Mouse (Mus musculus) heart, adult 2 months (tissue): ENCODE data around the gene Apoa4. TPM values are rescaled to one million over a fixed set of nuclear protein-coding genes. Genes with fewer than 3 reads are reported as not detected.

ENCODE experiments used
- DNase-seq, 2 experiments: peaks; one replicate each; pipeline ENCODE4 v3.0.0; 2021
- H3K27ac ChIP-seq: fragments of 200-600 bp; 2 replicates; pipeline ENCODE4 v1.8.1; 2022
- H3K27me3 ChIP-seq: fragments of 200-500 bp; 2 replicates; pipeline ENCODE4 v1.6.1; 2012; ENCODE audit warnings: mild to moderate bottlenecking, low read length, inconsistent platforms, mixed read lengths; ENCODE audit not compliant: control insufficient read depth, insufficient read depth
- H3K36me3 ChIP-seq: fragments of 200-500 bp; 2 replicates; pipeline ENCODE4 v1.6.1; 2012; ENCODE audit warnings: low read length, inconsistent platforms; ENCODE audit not compliant: control insufficient read depth, insufficient read depth
- H3K4me1 ChIP-seq: fragments of 200-500 bp; 2 replicates; pipeline ENCODE4 v1.6.1; 2011; ENCODE audit warnings: low read length; ENCODE audit not compliant: control insufficient read depth, insufficient read depth
- H3K4me3 ChIP-seq: fragments of 200-600 bp; 2 replicates; pipeline ENCODE4 v1.8.1; 2022
- H3K79me2 ChIP-seq: fragments of 200-500 bp; replicated peaks from 2 replicates; pipeline ENCODE4 v1.6.1; 2012; ENCODE audit warnings: mild to moderate bottlenecking, inconsistent platforms, low read length, moderate library complexity, mixed read lengths; ENCODE audit not compliant: control insufficient read depth, insufficient read depth
- H3K9ac ChIP-seq: fragments of 200-500 bp; 2 replicates; pipeline ENCODE4 v1.6.1; 2012; ENCODE audit warnings: low read depth, mild to moderate bottlenecking, control low read depth, inconsistent platforms, low read length, mixed read lengths
- CTCF ChIP-seq: fragments of 200-600 bp; IDR thresholded peaks from 2 replicates; pipeline ENCODE4 v1.8.1; 2022; ENCODE audit warnings: antibody characterized with exemption, mild to moderate bottlenecking, moderate library complexity
- EP300 ChIP-seq: fragments of 200-500 bp; IDR thresholded peaks from 2 replicates; pipeline ENCODE4 v1.6.1; 2011; ENCODE audit warnings: low read depth, low read length, control low read depth; ENCODE audit not compliant: insufficient read depth
- POLR2A ChIP-seq: fragments of 200-500 bp; IDR thresholded peaks from 2 replicates; pipeline ENCODE4 v1.6.1; 2011; ENCODE audit warnings: mild to moderate bottlenecking, low read depth, low read length, control low read depth; ENCODE audit not compliant: insufficient read depth
- WGBS: fragments of 180-500 bp; shearing (Covaris S2); methylation state at CpG from one replicate; pipeline ENCODE4 v1.1.7; 2018; 5-methylcytosine and 5-hydroxymethylcytosine counted together
- intact Hi-C: fragments of 180-260 bp; cut with DNase I; formaldehyde crosslinking; loops from one replicate; pipeline ENCODE4 v1.15.1; 2025
- polyA plus RNA-seq: library from polyadenylated mRNA; depleted of rRNA; stranded (reverse); fragments of >200 nt; gene quantifications from 2 replicates; pipeline ENCODE4 v1.2.3, GENCODE M21; 2012
- total RNA-seq, 2 experiments: library from RNA; stranded (reverse); gene quantifications; 2 replicates each; pipeline ENCODE4 v1.2.3; 2021

The Apoa4 gene
- total and polyA plus RNA-seq, 3 experiments, result 0.10 TPM; not detected in 2

DNA sequence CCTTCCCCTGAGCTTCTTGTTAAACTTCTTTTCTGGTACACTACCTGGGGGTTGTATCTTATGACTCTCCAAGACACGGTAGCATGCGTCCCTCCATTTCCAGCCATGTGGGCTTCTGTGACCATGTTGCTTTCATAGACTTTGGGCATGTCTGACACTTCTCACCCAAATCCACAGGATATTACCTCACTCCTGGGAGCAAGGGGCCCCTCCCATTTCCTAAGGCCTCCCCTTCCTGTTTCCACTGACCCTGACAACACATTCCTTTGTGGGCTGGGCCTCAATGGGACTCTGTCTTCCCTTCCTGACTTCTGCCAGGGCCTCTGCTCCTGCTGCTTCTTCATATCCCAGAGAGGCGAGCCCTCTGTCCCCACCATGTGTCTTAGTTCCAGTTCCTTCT lies 17.1 kb downstream of the Apoa4 start:
- H3K4me3 ChIP-seq, result no peak overlapping the region
- H3K36me3 ChIP-seq, result no peaks in the 10 kb centered on the region
- no peak overlapping the region for H3K9ac ChIP-seq
- DNase-seq, result peak in 1 of 2 experiments; percentile 40
- no peaks in the 10 kb centered on the region for H3K79me2 ChIP-seq
- TF ChIP-seq POLR2A (no peak), EP300 (no peak), CTCF (no peak)
- peaks cover 2% of the 10 kb centered on the region; the same call in 1 of the 2 replicates for H3K4me1 ChIP-seq
- intact Hi-C loops, result no loop called here
- H3K27me3 ChIP-seq, result no peaks in the 10 kb centered on the region
- peak overlapping the region; percentile 58 for H3K27ac ChIP-seq
- 53% methylated on average over 3 of the region's 3 CpGs for WGBS

DNA sequence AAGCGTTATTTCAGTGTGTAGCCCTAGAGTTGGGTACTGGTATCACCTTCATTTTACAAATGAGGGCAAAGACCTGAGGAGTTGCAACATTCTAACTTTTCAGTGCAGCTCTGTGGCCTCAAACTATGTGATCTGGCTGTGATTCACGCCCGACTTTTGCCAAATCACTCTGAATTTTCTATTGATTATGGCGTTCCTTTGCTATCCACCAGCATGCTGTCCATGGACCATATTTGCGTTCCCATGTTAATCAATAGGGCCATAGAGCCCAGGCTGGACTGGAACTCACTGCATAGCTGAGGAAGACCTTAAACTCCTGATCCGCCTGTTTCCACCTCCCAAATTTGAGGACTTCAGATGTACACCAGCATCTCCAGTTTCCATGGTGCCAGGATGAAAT lies 18.6 kb downstream of the Apoa4 start:
- H3K4me1 ChIP-seq, result peaks cover 2% of the 10 kb centered on the region; the same call in 1 of the 2 replicates
- H3K4me3 ChIP-seq, result no peak overlapping the region
- TF ChIP-seq POLR2A (no peak), EP300 (no peak), CTCF (no peak)
- H3K27ac ChIP-seq, result no peak overlapping the region
- H3K36me3 ChIP-seq, result no peaks in the 10 kb centered on the region
- no peaks in the 10 kb centered on the region for H3K27me3 ChIP-seq
- 80% methylated on average over 6 of the region's 6 CpGs for WGBS
- no peak for DNase-seq
- intact Hi-C loops, result no loop called here
- H3K9ac ChIP-seq, result no peak overlapping the region
- no peaks in the 10 kb centered on the region for H3K79me2 ChIP-seq

- TF ChIP-seq CTCF, result no peak
- no peak for TF ChIP-seq EP300
- no peak for TF ChIP-seq POLR2A
- Histone ChIP-seq H3K27ac (no peak overlapping the region), H3K27me3 (no peaks in the 10 kb centered on the region), H3K4me1 (peaks cover 2% of the 10 kb centered on the region; the same call in 1 of the 2 replicates), H3K79me2 (no peaks in the 10 kb centered on the region), H3K36me3 (no peaks in the 10 kb centered on the region), H3K9ac (no peak overlapping the region), H3K4me3 (no peak overlapping the region)
- 66% methylated on average over 7 of the region's 7 CpGs for WGBS
- intact Hi-C loops, result no loop called here
- DNase-seq, result no peak
Measured at GRCm38 (mm10) chr9:46261131-46261530, 20.6 kb downstream of the Apoa4 start.

DNA sequence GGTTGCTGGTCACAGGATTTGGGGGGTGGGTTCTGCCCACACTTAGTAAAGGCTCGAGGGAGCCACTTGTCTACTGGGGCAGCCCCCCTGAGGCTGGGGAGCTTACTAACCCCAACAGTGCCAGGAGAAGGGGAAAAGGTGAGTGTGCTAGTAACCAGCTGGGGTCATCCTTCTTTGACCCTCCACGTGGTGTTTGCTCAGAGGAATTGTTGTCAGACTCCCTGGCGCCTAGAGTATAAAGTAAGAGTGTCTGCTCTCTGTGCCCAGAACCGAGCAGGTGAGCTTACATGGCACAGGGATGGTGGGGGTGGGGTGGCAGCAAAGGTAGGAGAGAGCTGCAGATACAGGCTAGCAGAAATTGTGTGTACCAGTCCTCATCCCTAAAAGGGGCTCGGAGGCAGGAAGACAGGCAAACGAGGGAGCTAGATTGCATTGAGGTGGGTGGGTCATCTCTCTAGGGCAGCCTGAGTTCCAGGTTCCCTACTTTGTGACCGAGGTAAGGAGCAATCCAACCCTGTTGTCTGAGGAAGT lies 27.9 kb downstream of the Apoa4 start, which contains the start of gene Apoa5:
TSS of gene Apoa5 (plus strand) at position 291 of the 531 bp plus-strand sequence.
- H3K27ac ChIP-seq, result no peak within 1 kb of the TSS
- H3K4me1 ChIP-seq, result peaks cover 4% of the 10 kb centered on the region; the same call in 1 of the 2 replicates
- DNase-seq, result no peak
- no peaks in the 10 kb centered on the region for H3K36me3 ChIP-seq
- H3K4me3 ChIP-seq, result no peak within 1 kb of the TSS
- intact Hi-C loops, result no loop called here
- no peak within 1 kb of the TSS for H3K9ac ChIP-seq
- no peaks in the 10 kb centered on the region for H3K79me2 ChIP-seq
- no peak for TF ChIP-seq POLR2A
- TF ChIP-seq CTCF, result no peak
- no peak for TF ChIP-seq EP300
- H3K27me3 ChIP-seq, result no peaks in the 10 kb centered on the region
- 37% methylated on average over 7 of the region's 7 CpGs for WGBS

DNA sequence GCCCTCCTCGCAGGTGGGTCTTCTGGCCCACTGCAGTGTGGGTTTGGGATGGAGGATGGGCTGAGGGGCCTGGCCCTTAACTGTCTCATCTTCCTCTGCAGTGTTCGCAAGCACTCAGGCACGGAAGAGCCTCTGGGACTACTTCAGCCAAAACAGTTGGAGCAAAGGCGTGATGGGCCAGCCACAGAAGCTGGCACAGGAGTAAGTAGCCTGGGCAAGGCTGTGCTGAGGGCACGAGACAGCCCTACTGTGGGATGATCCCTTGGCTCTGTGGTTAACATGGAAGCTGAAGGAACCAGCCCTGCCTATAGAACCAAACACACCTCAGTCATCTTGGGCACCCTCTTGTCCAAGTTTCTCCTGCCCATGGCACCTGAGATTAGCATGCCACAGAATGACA lies 28.6 kb downstream of the Apoa4 start:
- no peaks in the 10 kb centered on the region for H3K36me3 ChIP-seq
- no peak overlapping the region for H3K27ac ChIP-seq
- WGBS, result 83% methylated on average over 5 of the region's 5 CpGs
- no peaks in the 10 kb centered on the region for H3K27me3 ChIP-seq
- no peak for TF ChIP-seq CTCF
- TF ChIP-seq EP300, result no peak
- no peak for TF ChIP-seq POLR2A
- intact Hi-C loops, result no loop called here
- no peak overlapping the region for H3K9ac ChIP-seq
- H3K79me2 ChIP-seq, result no peaks in the 10 kb centered on the region
- peaks cover 4% of the 10 kb centered on the region; the same call in 1 of the 2 replicates for H3K4me1 ChIP-seq
- H3K4me3 ChIP-seq, result no peak overlapping the region
- DNase-seq, result no peak

DNA sequence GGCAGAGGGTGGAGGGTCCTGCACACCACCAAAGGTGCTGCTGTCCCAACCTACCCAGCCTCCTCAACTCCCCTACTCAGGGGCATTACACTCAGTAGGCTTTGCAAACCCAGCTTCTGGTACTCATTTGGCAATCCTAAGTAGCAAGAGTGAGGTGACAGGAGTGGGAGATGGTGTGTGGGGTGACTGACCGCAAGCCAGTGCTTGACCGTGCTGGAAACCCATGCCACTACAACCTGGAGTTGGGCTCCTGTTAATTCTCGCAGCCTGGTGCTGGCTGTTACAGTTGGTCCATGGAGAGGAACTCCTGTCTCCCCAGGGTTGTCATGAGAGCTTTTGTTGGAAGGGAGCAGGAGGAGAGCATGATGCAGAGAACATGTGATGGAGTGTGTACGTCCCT lies 30.3 kb downstream of the Apoa4 start:
- TF ChIP-seq CTCF, result no peak
- no peak for TF ChIP-seq EP300
- TF ChIP-seq POLR2A, result no peak
- H3K9ac ChIP-seq, result no peak overlapping the region
- no peak for DNase-seq
- H3K27me3 ChIP-seq, result no peaks in the 10 kb centered on the region
- H3K4me3 ChIP-seq, result no peak overlapping the region
- 78% methylated on average over 4 of the region's 4 CpGs for WGBS
- no peaks in the 10 kb centered on the region for H3K36me3 ChIP-seq
- no peaks in the 10 kb centered on the region for H3K79me2 ChIP-seq
- H3K27ac ChIP-seq, result no peak overlapping the region
- peaks cover 4% of the 10 kb centered on the region; the same call in 1 of the 2 replicates for H3K4me1 ChIP-seq
- intact Hi-C loops, result no loop called here
